Comparison of ENCODE assay signal across 8 mouse cellular contexts in genomic region chr5:111262574-111263239, GRCm38 (mm10).
A peak's percentile ranks its signal among the peaks of the same experiment; 100 is the strongest.
DNase-seq lines count a peak whose midpoint lies in the region; ATAC-seq lines count a peak whose summit lies in the region.

No protein-coding gene starts in this region.

- peak overlapping the region; percentile 69 for H3K27ac ChIP-seq in forebrain, embryonic 10.5 days
- H3K27ac ChIP-seq in hindbrain, embryonic 13.5 days = peak overlapping the region; percentile 86
- peak overlapping the region; percentile 39; the same call in 1 of the 2 replicates for H3K27ac ChIP-seq in limb, embryonic 13.5 days

- H3K9ac ChIP-seq in hindbrain, embryonic 13.5 days = peak overlapping the region; percentile 26
- H3K9ac ChIP-seq in limb, embryonic 13.5 days = no peak overlapping the region

- peak; percentile 40; the same call in 1 of the 2 replicates for ATAC-seq in hindbrain, embryonic 13.5 days (ENCODE audit: low FRiP score)
- no peak; the same call in 1 of the 2 replicates for ATAC-seq in limb, embryonic 13.5 days (ENCODE audit: low FRiP score, low read depth)
- ATAC-seq in erythroblast, adult 5-6 weeks (replicated peaks; ENCODE audit: low FRiP score, poor library complexity, severe bottlenecking) = no peak

- peaks cover 11% of the 10 kb centered on the region for H3K9me3 ChIP-seq in forebrain, embryonic 10.5 days
- H3K9me3 ChIP-seq in hindbrain, embryonic 13.5 days = no peaks in the 10 kb centered on the region
- peaks cover 10% of the 10 kb centered on the region; the same call in 1 of the 2 replicates for H3K9me3 ChIP-seq in limb, embryonic 13.5 days

- H3K4me3 ChIP-seq in forebrain, embryonic 10.5 days = no peak overlapping the region
- no peak overlapping the region for H3K4me3 ChIP-seq in hindbrain, embryonic 13.5 days
- no peak overlapping the region for H3K4me3 ChIP-seq in limb, embryonic 13.5 days

- peaks cover 24% of the 10 kb centered on the region for H3K27me3 ChIP-seq in forebrain, embryonic 10.5 days (ENCODE audit: poor library complexity, severe bottlenecking)
- H3K27me3 ChIP-seq in hindbrain, embryonic 13.5 days = 0 out of 2 replicates have a peak, but pooled peaks cover 2% of the 10 kb centered on the region
- H3K27me3 ChIP-seq in limb, embryonic 13.5 days = no peaks in the 10 kb centered on the region

- peak; percentile 56 for DNase-seq in adrenal gland, postnatal 14 days
- no peak for DNase-seq in adrenal gland, postnatal 10 days
- no peak for DNase-seq in forebrain, embryonic 10.5 days (ENCODE audit: extremely low spot score, low spot score)
- DNase-seq in naive thymus-derived CD4-positive, alpha-beta T cell, adult 2 months (ENCODE audit: low read depth) = peak; percentile 79
- DNase-seq in natural killer cell, adult 2 months (ENCODE audit: low spot score in 2 of 2) = no peak

- H3K36me3 ChIP-seq in forebrain, embryonic 10.5 days (replicated peaks) = peaks cover 17% of the 10 kb centered on the region
- peaks cover 29% of the 10 kb centered on the region for H3K36me3 ChIP-seq in hindbrain, embryonic 13.5 days
- peaks cover 35% of the 10 kb centered on the region for H3K36me3 ChIP-seq in limb, embryonic 13.5 days

- no peak overlapping the region for H3K4me2 ChIP-seq in hindbrain, embryonic 13.5 days
- no peak overlapping the region for H3K4me2 ChIP-seq in limb, embryonic 13.5 days (replicated peaks)

- H3K4me1 ChIP-seq in forebrain, embryonic 10.5 days = peaks cover 31% of the 10 kb centered on the region
- peaks cover 47% of the 10 kb centered on the region for H3K4me1 ChIP-seq in hindbrain, embryonic 13.5 days (replicated peaks)
- H3K4me1 ChIP-seq in limb, embryonic 13.5 days = peaks cover 24% of the 10 kb centered on the region

- 41% methylated on average over 11 of the region's 11 CpGs for WGBS in forebrain, embryonic 10.5 days
- 16% methylated on average over 11 of the region's 11 CpGs for WGBS in hindbrain, embryonic 13.5 days
- 15% methylated on average over 11 of the region's 11 CpGs for WGBS in limb, embryonic 13.5 days

Comparison
In these comparisons a context has a peak if more than half of its experiments do, and no peak if none do; other contexts are left out.
1. DNase-seq: peak in adrenal gland, postnatal 14 days (single experiment) and naive thymus-derived CD4-positive, alpha-beta T cell, adult 2 months (single experiment); none in adrenal gland, postnatal 10 days (single experiment), forebrain, embryonic 10.5 days (single experiment) and natural killer cell, adult 2 months (0 of 2).
2. Peak in every context shown above with its lines, with median percentiles within 50 percentile points of each other: H3K27ac ChIP-seq.